Mouse (Mus musculus): ENCODE results near the gene Gcsh. TPM values are rescaled to one million over a fixed set of nuclear protein-coding genes. Genes with fewer than 3 reads are reported as not detected.

Gene Gcsh
- polyA plus RNA-seq, 1 experiment from 2014 or later: 111 TPM

DNA sequence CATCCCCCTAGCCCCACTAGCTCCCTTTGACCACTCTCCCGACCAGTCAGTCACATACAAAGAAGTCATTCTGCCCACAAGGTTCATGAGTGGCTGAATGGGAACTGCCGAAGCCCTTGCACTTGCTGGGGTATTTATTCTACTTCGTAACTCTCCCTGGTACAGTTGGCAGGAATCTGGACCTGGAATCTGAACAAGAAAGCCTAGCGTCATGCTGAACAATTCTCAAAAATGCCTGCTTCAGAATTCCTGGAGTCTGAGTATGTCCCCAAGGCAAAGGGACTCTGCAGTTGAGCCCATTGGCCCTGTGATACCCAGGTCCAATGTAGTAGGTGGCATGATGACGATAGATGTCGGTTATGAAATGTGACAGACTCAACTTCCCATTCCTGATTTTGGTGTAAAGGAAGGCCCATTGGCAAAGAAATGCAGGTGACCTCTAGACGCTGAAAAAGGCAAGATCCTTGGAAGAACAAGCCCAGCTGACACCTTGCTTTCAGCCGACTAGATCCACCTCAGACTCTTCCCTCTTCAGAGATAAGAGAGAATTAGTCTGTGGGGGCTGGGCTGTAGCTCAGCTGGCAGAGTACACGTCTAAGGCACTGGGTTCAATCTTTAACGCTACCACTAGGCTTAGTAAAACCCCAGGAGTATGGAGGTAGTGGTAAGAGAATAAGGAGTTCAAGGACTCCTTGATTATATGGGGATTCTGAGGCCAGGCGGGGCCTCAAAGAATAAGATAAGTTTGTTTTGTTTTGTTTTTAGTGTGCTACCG lies 50.9 kb downstream of the Gcsh start:
- peaks cover 23% of the 10 kb centered on the region for H3K4me1 ChIP-seq
- peaks cover 12% of the 10 kb centered on the region for H3K36me3 ChIP-seq (ENCODE audit: poor library complexity, severe bottlenecking)
- no peak for ATAC-seq
- 81% methylated on average over 12 of the region's 12 CpGs for WGBS
- H3K27ac ChIP-seq: no peak overlapping the region
- no peaks in the 10 kb centered on the region for H3K9me3 ChIP-seq (replicated peaks)
- H3K4me3 ChIP-seq: no peak overlapping the region
- no peaks in the 10 kb centered on the region for H3K27me3 ChIP-seq
- peak overlapping the region; percentile 85; the same call in 1 of the 2 replicates for H3K4me2 ChIP-seq
- no peak overlapping the region for H3K9ac ChIP-seq

DNA sequence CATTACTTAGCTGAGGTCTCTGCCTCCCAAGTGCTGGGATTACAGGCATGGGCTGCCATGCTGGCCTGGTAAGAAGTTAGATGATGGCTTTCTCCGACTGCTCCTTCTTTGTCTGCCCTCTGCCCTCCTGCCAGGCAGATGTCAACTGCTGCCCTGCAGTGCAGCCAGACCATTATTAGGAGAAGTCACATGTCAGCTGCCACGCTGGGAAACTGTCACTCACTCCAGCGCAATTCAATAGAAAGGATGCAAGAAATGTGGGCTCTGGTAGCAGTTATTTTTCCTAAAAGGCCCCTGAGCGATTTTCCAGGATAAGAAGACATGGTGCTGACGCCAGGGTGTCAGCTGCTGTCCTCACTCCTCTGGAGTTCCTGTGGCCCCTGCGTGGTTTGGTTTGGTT lies 57.8 kb downstream of the Gcsh start:
- H3K4me2 ChIP-seq: no peak overlapping the region
- no peak overlapping the region for H3K27ac ChIP-seq
- H3K9me3 ChIP-seq (replicated peaks): no peaks in the 10 kb centered on the region
- H3K4me1 ChIP-seq: no peaks in the 10 kb centered on the region
- no peaks in the 10 kb centered on the region for H3K27me3 ChIP-seq
- WGBS: 51% methylated on average over 6 of the region's 6 CpGs
- no peak overlapping the region for H3K4me3 ChIP-seq
- H3K36me3 ChIP-seq (ENCODE audit: poor library complexity, severe bottlenecking): peaks cover 76% of the 10 kb centered on the region
- ATAC-seq: no peak
- H3K9ac ChIP-seq: no peak overlapping the region

DNA sequence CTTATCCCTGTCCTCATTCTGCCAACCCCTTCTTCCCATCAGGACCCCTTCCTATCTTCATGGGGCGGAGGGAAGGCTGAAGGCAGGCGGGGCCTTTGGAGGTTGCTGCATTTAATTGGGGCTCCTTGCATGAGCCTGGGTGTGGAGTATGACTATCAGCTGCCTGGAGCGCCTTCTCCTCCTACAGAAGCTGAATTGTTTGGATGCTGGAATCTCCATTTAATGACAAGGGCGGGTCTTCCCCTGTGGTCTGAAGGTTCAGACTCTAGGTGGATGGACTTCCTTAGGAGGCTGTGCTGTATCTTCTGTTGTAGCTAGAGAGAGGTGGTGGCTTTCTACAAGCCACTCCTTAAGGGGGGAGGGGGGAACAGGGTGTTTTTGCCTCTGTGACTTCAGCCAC lies 58.4 kb downstream of the Gcsh start:
- H3K9ac ChIP-seq: no peak overlapping the region
- H3K9me3 ChIP-seq (replicated peaks): no peaks in the 10 kb centered on the region
- no peaks in the 10 kb centered on the region for H3K4me1 ChIP-seq
- no peak overlapping the region for H3K4me3 ChIP-seq
- no peak for ATAC-seq
- no peak overlapping the region for H3K4me2 ChIP-seq
- peaks cover 78% of the 10 kb centered on the region for H3K36me3 ChIP-seq (ENCODE audit: poor library complexity, severe bottlenecking)
- H3K27ac ChIP-seq: no peak overlapping the region
- WGBS: 90% methylated on average over 4 of the region's 4 CpGs
- H3K27me3 ChIP-seq: no peaks in the 10 kb centered on the region

Other genes starting within 250 kb of the Gcsh start
- 58.6 and 67.6 TPM in 2 replicates for gene Cmc2, start 72.1 kb downstream of the Gcsh start, polyA plus RNA-seq (2015; fragmentation: Nextera tagmentation; extraction: Ambion mirVana)
- gene Cenpn, start 71.8 kb downstream of the Gcsh start, polyA plus RNA-seq (2015; fragmentation: Nextera tagmentation; extraction: Ambion mirVana): 33.1 and 35.4 TPM in 2 replicates
- 13.0 and 15.9 TPM in 2 replicates for gene Atmin, start 50.1 kb downstream of the Gcsh start, polyA plus RNA-seq (2015; fragmentation: Nextera tagmentation; extraction: Ambion mirVana)
- gene 1700030J22Rik, start 14.6 kb downstream of the Gcsh start, polyA plus RNA-seq (2015; fragmentation: Nextera tagmentation; extraction: Ambion mirVana): 3.9 and 4.1 TPM in 2 replicates
- gene Pkd1l2, start 88.9 kb upstream of the Gcsh start, polyA plus RNA-seq (2015; fragmentation: Nextera tagmentation; extraction: Ambion mirVana): 0.04 TPM in 1 of 2 replicates, not detected in the other
- not detected in 2 replicates for gene Bco1, start 102.3 kb upstream of the Gcsh start, polyA plus RNA-seq (2015; fragmentation: Nextera tagmentation; extraction: Ambion mirVana)
- 2.8 and 3.9 TPM in 2 replicates for gene Gan, start 164.6 kb upstream of the Gcsh start, polyA plus RNA-seq (2015; fragmentation: Nextera tagmentation; extraction: Ambion mirVana)